Mouse (Mus musculus) midbrain, embryonic 16.5 days (tissue): ENCODE measurements at regions not wholly inside any gene's neighbourhood (a gene's known extent, or its start where the extent isn't known, plus 50 kb on each side); places are given as distances from the start of the nearest gene placed in this dataset.

Source experiments
- ATAC-seq: fragments of 200-750 bp; cut with Nextera tagmentation; 2 replicates; pipeline ENCODE4 v1.8.0; 2017; ENCODE audit warnings: moderate TSS enrichment
- H3K27ac ChIP-seq: fragments of 300-500 bp; sonication (generic); 2 replicates; pipeline ENCODE4 v1.5.1; 2014; ENCODE audit warnings: mild to moderate bottlenecking, low read length, mixed read lengths
- H3K27me3 ChIP-seq: fragments of 300-500 bp; sonication (generic); 2 replicates; pipeline ENCODE4 v1.6.1; 2014; ENCODE audit warnings: low read depth, low read length, mixed read lengths; ENCODE audit not compliant: control insufficient read depth, insufficient read depth
- H3K36me3 ChIP-seq: fragments of 300-500 bp; sonication (generic); 2 replicates; pipeline ENCODE4 v1.6.1; 2014; ENCODE audit warnings: mild to moderate bottlenecking, low read length, moderate library complexity, mixed read lengths; ENCODE audit not compliant: control insufficient read depth, insufficient read depth
- H3K4me1 ChIP-seq: fragments of 300-500 bp; sonication (generic); 2 replicates; pipeline ENCODE4 v1.6.1; 2014; ENCODE audit warnings: mild to moderate bottlenecking, low read length, mixed read lengths; ENCODE audit not compliant: control insufficient read depth, insufficient read depth
- H3K4me2 ChIP-seq: fragments of 300-500 bp; sonication (generic); 2 replicates; pipeline ENCODE4 v1.6.1; 2014; ENCODE audit warnings: mild to moderate bottlenecking, low read length, mixed read lengths
- H3K4me3 ChIP-seq: fragments of 300-500 bp; sonication (generic); 2 replicates; pipeline ENCODE4 v1.5.1; 2014; ENCODE audit warnings: low read depth, mild to moderate bottlenecking, low read length, moderate library complexity, mixed read lengths
- H3K9ac ChIP-seq: fragments of 300-500 bp; sonication (generic); 2 replicates; pipeline ENCODE4 v1.6.1; 2014; ENCODE audit warnings: low read depth, low read length, mixed read lengths
- H3K9me3 ChIP-seq: fragments of 300-500 bp; sonication (generic); replicated peaks from 2 replicates; pipeline ENCODE4 v1.6.1; 2014; ENCODE audit warnings: mild to moderate bottlenecking, low read length, mixed read lengths; ENCODE audit not compliant: control insufficient read depth, poor library complexity, severe bottlenecking
- WGBS: fragments of 180-500 bp; shearing (Covaris S2); extraction: QIAGEN DNeasy Blood & Tissue Kit; methylation state at CpG from one replicate; pipeline ENCODE4 v1.1.7; 2014; 5-methylcytosine and 5-hydroxymethylcytosine counted together

GRCm38 (mm10) chr14:114106786-114107185 is 792.4 kb downstream of the Tpm3-rs7 start:
- no peak overlapping the region for H3K4me3 ChIP-seq
- no peak overlapping the region for H3K27ac ChIP-seq
- no peak for ATAC-seq
- no peaks in the 10 kb centered on the region for H3K4me1 ChIP-seq
- H3K4me2 ChIP-seq, result no peak overlapping the region
- no peaks in the 10 kb centered on the region for H3K36me3 ChIP-seq
- no peaks in the 10 kb centered on the region for H3K9me3 ChIP-seq
- H3K27me3 ChIP-seq, result no peaks in the 10 kb centered on the region
- H3K9ac ChIP-seq, result no peak overlapping the region
- 76% methylated on average over 8 of the region's 8 CpGs for WGBS

GRCm38 (mm10) chr14:114128491-114128890 is 814.1 kb downstream of the Tpm3-rs7 start:
- Histone ChIP-seq H3K36me3 (no peaks in the 10 kb centered on the region), H3K27ac (no peak overlapping the region), H3K4me2 (no peak overlapping the region), H3K4me1 (no peaks in the 10 kb centered on the region), H3K9me3 (no peaks in the 10 kb centered on the region), H3K9ac (no peak overlapping the region), H3K27me3 (no peaks in the 10 kb centered on the region), H3K4me3 (no peak overlapping the region)
- WGBS, result 97% methylated on average over 2 of the region's 2 CpGs
- ATAC-seq, result no peak

GRCm38 (mm10) chr14:114166005-114166404 is 851.6 kb downstream of the Tpm3-rs7 start:
- H3K27ac ChIP-seq, result no peak overlapping the region
- no peak overlapping the region for H3K4me2 ChIP-seq
- no peaks in the 10 kb centered on the region for H3K4me1 ChIP-seq
- 86% methylated on average over 4 of the region's 4 CpGs for WGBS
- no peak overlapping the region for H3K9ac ChIP-seq
- H3K9me3 ChIP-seq, result no peaks in the 10 kb centered on the region
- no peaks in the 10 kb centered on the region for H3K36me3 ChIP-seq
- no peaks in the 10 kb centered on the region for H3K27me3 ChIP-seq
- H3K4me3 ChIP-seq, result no peak overlapping the region
- no peak for ATAC-seq

GRCm38 (mm10) chr14:114215609-114216008 is 876.4 kb upstream of the Gpc5 start:
- Histone ChIP-seq H3K36me3 (no peaks in the 10 kb centered on the region), H3K4me1 (no peaks in the 10 kb centered on the region), H3K27me3 (no peaks in the 10 kb centered on the region), H3K9ac (no peak overlapping the region), H3K27ac (no peak overlapping the region), H3K4me2 (no peak overlapping the region), H3K4me3 (no peak overlapping the region), H3K9me3 (no peaks in the 10 kb centered on the region)
- 84% methylated on average over 5 of the region's 5 CpGs for WGBS
- no peak for ATAC-seq

- H3K27ac ChIP-seq, result no peak overlapping the region
- no peak overlapping the region for H3K4me2 ChIP-seq
- H3K4me1 ChIP-seq, result no peaks in the 10 kb centered on the region
- no peaks in the 10 kb centered on the region for H3K36me3 ChIP-seq
- no peak overlapping the region for H3K9ac ChIP-seq
- H3K27me3 ChIP-seq, result no peaks in the 10 kb centered on the region
- H3K9me3 ChIP-seq, result no peaks in the 10 kb centered on the region
- WGBS, result 63% methylated on average over 1 of the region's 1 CpGs
- no peak overlapping the region for H3K4me3 ChIP-seq
- ATAC-seq, result no peak
These were observed 871.1 kb upstream of the Gpc5 start for GRCm38 (mm10) chr14:114220868-114221267.

- ATAC-seq, result no peak
- Histone ChIP-seq H3K9ac (no peak overlapping the region), H3K4me3 (no peak overlapping the region), H3K4me2 (no peak overlapping the region), H3K27ac (no peak overlapping the region), H3K9me3 (no peaks in the 10 kb centered on the region), H3K36me3 (no peaks in the 10 kb centered on the region), H3K27me3 (no peaks in the 10 kb centered on the region), H3K4me1 (no peaks in the 10 kb centered on the region)
- WGBS, result 88% methylated on average over 2 of the region's 2 CpGs
These were observed 861.3 kb upstream of the Gpc5 start for GRCm38 (mm10) chr14:114230711-114231110.

GRCm38 (mm10) chr14:114255037-114255436 is 837.0 kb upstream of the Gpc5 start:
- Histone ChIP-seq H3K4me1 (no peaks in the 10 kb centered on the region), H3K9me3 (no peaks in the 10 kb centered on the region), H3K27ac (no peak overlapping the region), H3K9ac (no peak overlapping the region), H3K36me3 (no peaks in the 10 kb centered on the region), H3K27me3 (no peaks in the 10 kb centered on the region), H3K4me3 (no peak overlapping the region), H3K4me2 (no peak overlapping the region)
- WGBS, result 71% methylated on average over 2 of the region's 2 CpGs
- ATAC-seq, result no peak

GRCm38 (mm10) chr14:114261657-114262056 is 830.4 kb upstream of the Gpc5 start:
- Histone ChIP-seq H3K36me3 (no peaks in the 10 kb centered on the region), H3K4me1 (no peaks in the 10 kb centered on the region), H3K27me3 (no peaks in the 10 kb centered on the region), H3K4me2 (no peak overlapping the region), H3K9ac (no peak overlapping the region), H3K27ac (no peak overlapping the region), H3K9me3 (no peaks in the 10 kb centered on the region), H3K4me3 (no peak overlapping the region)
- ATAC-seq, result no peak
- WGBS, result 86% methylated on average over 2 of the region's 2 CpGs

- no peak overlapping the region for H3K4me3 ChIP-seq
- H3K27ac ChIP-seq, result no peak overlapping the region
- no peaks in the 10 kb centered on the region for H3K4me1 ChIP-seq
- no peak overlapping the region for H3K4me2 ChIP-seq
- H3K9ac ChIP-seq, result no peak overlapping the region
- no peaks in the 10 kb centered on the region for H3K36me3 ChIP-seq
- no peaks in the 10 kb centered on the region for H3K27me3 ChIP-seq
- no peak for ATAC-seq
- WGBS, result 83% methylated on average over 6 of the region's 6 CpGs
- no peaks in the 10 kb centered on the region for H3K9me3 ChIP-seq
These were observed 791.4 kb upstream of the Gpc5 start for GRCm38 (mm10) chr14:114300611-114301010.

- Histone ChIP-seq H3K27ac (no peak overlapping the region), H3K4me1 (no peaks in the 10 kb centered on the region), H3K9me3 (no peaks in the 10 kb centered on the region), H3K4me3 (no peak overlapping the region), H3K36me3 (no peaks in the 10 kb centered on the region), H3K9ac (no peak overlapping the region), H3K27me3 (no peaks in the 10 kb centered on the region), H3K4me2 (no peak overlapping the region)
- no peak for ATAC-seq
- WGBS, result 88% methylated on average over 2 of the region's 2 CpGs
These were observed 784.5 kb upstream of the Gpc5 start for GRCm38 (mm10) chr14:114307479-114307878.
